Mouse (Mus musculus) heart, postnatal 0 days (tissue): ENCODE results near the gene Adam10.

ENCODE experiments used
- CTCF ChIP-seq: IDR thresholded peaks from 2 replicates; pipeline ENCODE4 v1.5.1; 2016; ENCODE audit warnings: antibody characterized with exemption, control low read depth, low read depth
- EP300 ChIP-seq: IDR thresholded peaks from 2 replicates; pipeline ENCODE4 v1.6.1; 2016; ENCODE audit warnings: antibody characterized with exemption, low read depth

DNA sequence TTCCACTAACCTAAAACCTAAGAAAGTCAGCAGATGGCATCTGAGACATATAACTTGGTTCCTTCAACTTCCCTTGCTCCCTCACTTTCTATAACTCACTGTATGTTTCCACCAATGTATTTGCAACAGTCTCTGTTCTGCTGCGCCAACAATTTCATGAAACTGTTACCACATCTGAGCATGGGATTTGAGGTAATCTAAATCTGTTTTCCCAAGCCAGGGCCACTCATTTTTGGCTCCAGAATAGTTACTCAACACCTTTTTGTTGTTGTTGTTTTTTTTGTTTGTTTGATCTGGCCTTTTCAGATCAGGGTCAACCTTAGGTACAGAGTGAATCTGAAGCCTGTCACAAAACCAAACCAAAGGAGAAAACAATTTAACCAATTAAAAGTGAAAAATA, 27.8 kb upstream of the Adam10 start:
- no peak for TF ChIP-seq CTCF
- TF ChIP-seq EP300 = no peak
